Mouse (Mus musculus) Muller cell, postnatal 12 days (primary cell): ENCODE measurements around the gene Tnfrsf11a.

Experiments used
- DNase-seq: peaks from one replicate; pipeline ENCODE4 v3.0.0-alpha.2; 2015; ENCODE audit errors: inconsistent ontology term

The Tnfrsf11a gene

GRCm38 (mm10) chr1:105827786-105828345 is 47.3 kb downstream of the Tnfrsf11a start:
- DNase-seq: no peak

- peak; percentile 70 for DNase-seq
Measured at GRCm38 (mm10) chr1:105829171-105829570, 48.7 kb downstream of the Tnfrsf11a start.

DNA sequence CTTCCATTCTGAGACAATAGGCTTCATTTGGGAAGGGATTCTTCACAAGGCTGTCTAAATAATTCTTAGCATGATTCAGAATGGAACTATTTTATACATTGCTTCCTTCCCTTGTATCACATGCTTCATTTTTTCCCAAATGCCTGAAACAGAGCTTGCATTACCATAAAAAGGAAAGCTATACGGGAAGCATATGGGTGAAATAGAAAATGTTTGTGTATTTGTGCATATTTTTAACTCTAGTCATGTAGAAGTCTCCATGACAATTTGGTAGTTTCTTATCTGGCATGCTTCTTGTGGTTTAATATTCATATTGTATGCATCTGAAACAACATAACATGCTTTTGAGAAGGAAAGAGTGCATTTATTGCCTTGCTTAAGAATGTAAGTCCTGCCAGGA is 52.3 kb downstream of the Tnfrsf11a start:
- DNase-seq: no peak

GRCm38 (mm10) chr1:105842950-105843349 is 62.4 kb downstream of the Tnfrsf11a start:
- no peak for DNase-seq

DNA sequence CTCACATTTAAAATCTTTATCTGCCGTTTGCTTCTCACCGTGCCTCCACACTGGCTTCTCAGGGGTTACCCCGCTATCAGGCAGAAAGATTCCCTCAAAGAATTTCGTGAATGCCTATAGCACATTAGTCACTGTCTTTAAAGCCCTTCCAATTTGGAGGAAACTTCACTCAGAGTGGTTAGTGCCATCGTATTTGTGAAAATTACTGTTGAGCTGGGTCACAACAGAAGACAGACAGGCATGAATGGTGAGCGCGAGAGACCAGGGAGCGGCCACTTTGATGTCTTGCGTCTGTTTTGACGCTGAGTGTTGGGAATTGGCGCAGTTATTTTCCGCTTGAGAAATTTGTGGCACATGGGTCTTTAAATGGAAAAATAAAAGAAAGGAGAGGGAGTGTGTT is 62.9 kb downstream of the Tnfrsf11a start:
- DNase-seq: peak; percentile 72

DNA sequence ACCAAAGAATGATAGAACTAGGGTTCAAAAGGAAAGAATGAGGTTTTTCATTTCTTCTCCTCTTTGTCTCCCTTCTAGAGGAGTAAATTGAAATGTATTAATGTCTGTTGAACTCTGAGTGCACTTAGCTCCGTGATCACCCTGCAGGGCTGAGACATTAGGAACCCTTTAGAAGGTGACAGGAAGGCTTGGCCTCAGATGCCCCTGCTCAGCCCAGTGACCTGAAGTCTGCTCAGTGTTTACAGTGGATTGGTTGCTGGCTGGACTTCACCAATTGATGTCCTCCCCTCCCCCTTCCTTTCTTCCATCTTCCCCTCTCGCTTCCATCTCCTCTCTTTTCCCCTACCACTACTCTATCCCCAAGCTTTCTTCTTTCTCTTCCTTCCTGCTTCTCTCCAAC is 63.3 kb downstream of the Tnfrsf11a start:
- no peak for DNase-seq

- no peak for DNase-seq
Measured at GRCm38 (mm10) chr1:105844341-105845006, 64.0 kb downstream of the Tnfrsf11a start.

- no peak for DNase-seq
Measured at GRCm38 (mm10) chr1:105846431-105846830, 65.9 kb downstream of the Tnfrsf11a start.

- no peak for DNase-seq
Measured at GRCm38 (mm10) chr1:105848806-105849205, 68.3 kb downstream of the Tnfrsf11a start.

- DNase-seq: no peak
Measured at GRCm38 (mm10) chr1:105851341-105851740, 70.8 kb downstream of the Tnfrsf11a start.

DNA sequence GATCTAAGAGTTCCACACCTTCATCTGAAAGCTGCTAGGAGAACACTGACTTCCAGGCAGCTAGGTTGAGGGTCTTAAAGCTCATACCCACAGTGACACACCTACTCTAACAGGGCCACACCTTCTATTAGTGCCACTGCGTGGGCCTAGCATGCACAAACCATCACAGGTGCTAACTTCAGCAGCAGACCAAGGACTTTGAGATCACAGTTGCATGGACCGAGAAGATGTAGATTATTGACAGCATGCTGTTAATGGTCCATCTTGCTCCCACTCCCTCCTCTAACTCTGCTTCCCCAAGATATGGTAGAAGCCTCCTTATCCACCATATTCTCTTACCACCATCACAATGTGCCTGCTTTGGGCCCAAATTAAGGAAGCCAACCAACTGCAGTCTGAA is 79.2 kb downstream of the Tnfrsf11a start:
- no peak for DNase-seq

- no peak for DNase-seq
Measured at GRCm38 (mm10) chr1:105876589-105876988, 96.1 kb downstream of the Tnfrsf11a start.

DNA sequence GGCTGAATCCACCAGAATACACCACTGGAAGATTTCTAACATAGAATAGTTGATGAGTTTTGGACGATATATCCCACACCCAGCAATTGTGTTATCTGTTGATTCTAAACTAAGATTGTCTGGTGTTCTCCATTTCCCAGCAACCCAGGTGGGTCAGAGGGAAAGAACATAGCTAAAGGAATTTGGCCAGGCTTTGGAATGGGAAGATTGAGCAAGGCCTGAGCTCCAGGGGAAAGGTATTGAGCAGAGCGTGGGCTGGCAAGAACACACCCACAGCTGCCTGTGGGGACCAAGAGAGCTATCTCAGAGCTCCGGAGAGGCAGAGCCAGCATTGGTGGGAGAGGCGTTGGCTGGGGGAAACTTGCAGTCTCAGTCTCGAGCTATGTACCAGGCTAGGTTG is 97.3 kb downstream of the Tnfrsf11a start:
- no peak for DNase-seq

DNA sequence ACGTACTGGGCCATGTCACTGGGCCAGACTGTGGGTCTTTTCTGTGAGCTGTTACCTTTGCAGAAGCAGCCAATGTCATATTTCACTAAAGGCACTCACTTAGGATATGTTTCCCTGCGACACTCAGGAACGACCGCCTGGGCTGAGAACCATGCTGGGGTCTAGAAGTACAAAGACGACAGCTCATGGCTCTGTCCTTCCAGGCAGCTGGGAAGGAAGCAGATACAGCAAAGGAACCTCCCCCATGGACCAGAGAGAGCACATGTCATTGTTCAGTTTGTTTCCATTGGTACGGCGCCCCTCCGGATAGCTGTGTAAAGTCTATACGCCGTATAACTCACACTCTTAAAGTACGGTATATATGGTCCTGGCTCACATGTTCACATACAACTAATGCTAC is 97.9 kb downstream of the Tnfrsf11a start:
- no peak for DNase-seq

DNA sequence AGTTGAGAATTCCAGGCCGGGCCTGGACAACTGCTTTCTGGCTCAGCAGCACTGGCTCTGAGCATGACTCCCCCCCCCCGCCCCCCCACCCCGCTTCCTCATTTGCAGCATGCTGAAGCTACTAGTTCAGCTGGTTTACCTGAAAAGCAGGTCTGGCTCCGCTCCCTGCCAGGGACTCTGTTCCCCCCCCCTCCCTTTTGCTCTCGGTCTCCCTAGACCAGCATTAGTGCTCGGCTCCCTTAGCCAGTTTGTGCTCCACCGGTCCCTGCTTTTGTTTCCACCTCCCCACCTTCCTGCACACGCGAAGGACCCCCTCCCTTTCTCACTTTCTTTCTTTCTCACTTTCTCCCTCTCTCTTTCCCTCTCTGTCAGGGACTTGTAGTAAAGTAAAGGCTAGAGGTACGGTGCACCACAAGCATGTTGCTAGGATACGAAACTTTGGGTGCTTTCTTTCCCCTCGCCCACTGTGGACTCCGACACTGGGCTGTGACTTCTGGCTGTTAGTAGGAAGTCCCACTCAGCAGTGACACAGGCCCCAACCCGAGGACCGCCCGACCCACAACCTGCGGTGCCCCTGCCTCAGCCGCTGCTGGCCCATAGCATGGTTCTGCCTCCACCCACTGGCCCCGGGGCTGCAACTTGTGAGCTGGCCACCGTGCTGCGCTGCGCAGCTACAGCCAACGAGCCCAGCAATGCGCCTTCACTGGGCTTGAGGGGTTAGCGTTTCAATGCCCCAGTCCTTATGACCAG is 100.2 kb downstream of the Tnfrsf11a start:
- DNase-seq: peak; percentile 47

- DNase-seq: no peak
Measured at GRCm38 (mm10) chr1:105881466-105881865, 100.9 kb downstream of the Tnfrsf11a start.

DNA sequence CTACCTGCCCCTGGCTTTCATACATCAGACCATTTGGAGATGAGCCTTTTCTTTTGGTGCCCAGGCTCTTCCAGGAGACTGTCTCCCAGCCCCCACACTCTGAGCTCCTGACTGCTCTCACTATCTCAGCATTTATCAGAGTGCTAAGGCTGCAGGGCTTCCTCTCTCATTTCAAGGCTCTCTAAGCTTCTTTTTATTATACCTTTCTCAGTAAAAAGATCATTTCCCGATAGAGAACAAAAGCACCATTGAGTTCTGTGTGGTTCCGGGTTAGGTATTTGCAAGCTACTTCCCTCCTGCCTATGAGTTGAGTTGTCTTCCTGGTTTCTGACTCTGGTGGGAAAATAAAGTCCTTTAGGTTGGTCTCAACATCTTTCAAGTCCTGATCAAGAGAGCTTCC is 103.0 kb downstream of the Tnfrsf11a start:
- DNase-seq: no peak

DNA sequence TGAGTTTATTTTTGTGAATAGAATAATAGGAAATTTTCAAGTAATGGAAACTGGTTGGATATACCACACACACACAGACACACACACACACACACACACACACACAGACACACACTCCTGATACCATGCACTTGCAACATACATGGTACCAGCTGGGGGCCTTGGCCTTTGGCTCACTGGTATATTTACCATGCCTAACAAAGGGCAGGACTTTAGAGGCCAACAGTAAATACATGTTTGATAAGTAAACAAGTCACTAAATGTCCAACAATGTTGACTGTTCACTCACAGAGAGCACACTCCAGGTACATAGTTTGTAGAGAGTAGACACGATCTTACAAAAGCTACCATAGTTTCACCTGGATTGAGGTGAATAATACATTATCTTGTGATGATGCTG is 104.6 kb downstream of the Tnfrsf11a start:
- no peak for DNase-seq

DNA sequence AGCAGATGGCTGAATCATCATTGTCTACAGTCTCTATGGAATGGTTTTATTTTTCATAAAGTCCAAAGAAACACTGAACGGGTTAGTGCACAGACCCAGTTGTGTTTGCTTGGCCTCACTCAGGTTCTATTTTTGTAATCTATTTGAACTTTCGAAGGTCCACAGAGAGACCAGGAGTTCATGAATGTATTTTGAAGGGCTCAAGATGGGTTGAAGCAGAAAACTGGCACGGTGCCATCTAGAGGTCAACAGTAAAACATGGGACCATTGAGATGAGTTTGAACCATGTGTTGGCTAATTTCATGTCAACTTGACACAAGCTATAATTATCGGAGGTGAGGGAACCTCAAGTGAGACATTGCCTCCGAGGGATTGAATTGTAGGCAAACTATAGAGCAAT is 105.1 kb downstream of the Tnfrsf11a start:
- DNase-seq: no peak

- no peak for DNase-seq
Measured at GRCm38 (mm10) chr1:105886358-105886757, 105.8 kb downstream of the Tnfrsf11a start.

GRCm38 (mm10) chr1:105891032-105891725 is 110.7 kb downstream of the Tnfrsf11a start:
- peak; percentile 82 for DNase-seq

GRCm38 (mm10) chr1:105895019-105895418 is 114.5 kb downstream of the Tnfrsf11a start:
- DNase-seq: no peak
